Mouse (Mus musculus): Measurements from ENCODE around the gene Casp9.
"Not testable (repeated sequence)": the region's sequence is repeated elsewhere in the genome, so short reads cannot be mapped to it uniquely, and the experiment has no call there.

Casp9 gene

DNA sequence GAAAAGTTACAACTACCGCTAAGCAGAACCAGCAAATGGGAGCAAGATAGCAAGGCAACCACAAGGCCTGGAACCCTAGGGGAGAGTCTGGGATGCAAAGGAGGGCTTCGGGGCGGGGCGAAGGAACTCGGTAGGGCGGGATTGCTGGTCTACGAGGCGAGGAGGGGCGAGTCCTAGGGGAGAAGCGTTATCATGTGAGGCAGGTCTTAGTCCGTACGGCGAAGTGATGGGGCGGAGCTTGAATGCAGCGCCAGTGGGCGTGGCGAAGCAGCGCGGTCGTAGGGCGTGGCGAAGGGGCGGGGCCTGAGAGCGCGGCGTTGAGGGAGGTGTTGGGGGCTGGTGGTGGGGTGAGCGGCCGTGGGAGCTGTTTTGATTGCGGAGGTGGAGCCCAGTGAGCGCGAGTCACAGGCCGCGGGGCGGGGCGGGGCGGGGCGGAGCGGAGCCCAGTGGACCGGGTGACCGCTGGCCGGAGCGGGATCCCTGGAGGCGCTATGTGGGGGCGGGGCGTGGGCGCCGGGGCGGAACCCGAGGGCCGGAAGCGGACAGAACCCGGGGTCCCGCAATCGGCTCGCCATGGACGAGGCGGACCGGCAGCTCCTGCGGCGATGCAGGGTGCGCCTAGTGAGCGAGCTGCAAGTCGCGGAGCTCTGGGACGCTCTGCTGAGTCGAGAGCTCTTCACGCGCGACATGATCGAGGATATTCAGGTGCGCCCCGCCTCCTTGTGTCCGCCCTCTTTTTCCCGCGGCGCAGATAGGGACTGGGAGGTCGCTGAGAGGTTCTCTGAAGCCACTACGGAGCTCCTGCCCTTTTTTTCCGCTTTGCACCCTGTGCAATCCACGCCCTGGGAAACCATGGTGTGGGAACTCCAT lies at the start of gene Casp9:
Gene Casp9, plus strand, starts transcription at position 331 of the 870 bp plus-strand sequence.
- peak; percentile 97 for DNase-seq (ENCODE audit: low spot score)

DNA sequence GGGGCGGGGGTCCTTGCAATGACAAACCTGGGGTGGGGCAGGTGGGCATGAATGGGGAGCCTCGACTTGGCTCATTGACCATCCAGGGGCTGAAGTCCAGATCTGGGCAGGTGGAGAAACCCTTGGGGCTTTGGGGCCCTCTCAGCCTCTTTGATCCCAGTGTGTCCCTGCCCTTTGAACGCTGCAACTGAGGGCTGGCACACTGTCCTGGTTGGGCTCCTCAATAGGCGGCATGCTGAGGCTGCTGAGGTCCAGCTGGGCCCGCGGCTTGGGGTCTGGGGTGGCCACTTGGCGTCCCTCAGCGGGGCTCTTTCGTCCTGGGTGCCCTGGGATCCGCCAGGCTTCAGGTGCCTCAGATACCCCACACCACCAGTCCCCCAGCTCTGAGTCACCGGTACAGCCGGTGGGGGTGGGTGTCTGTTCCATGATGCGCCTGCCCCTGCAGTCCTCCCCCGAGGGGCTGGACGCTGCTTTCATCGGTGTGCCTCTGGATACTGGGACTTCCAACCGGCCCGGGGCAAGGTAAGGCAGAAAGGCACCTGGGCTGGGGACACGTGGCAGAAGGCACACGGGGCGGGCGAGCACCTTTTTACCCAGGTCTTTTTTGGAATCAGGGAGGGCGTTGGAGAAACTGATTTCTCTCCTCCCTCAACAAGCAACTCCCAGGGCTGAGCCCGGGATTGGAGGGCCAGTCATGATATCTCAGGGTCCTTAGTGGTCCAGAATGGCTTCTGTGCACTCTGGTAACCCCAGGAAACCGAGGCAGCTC lies 46.6 kb upstream of the Casp9 start, which contains the start of gene Agmat:
Gene Agmat, plus strand, starts transcription at position 95 of the 769 bp plus-strand sequence.
- no peak for DNase-seq (ENCODE audit: low spot score)

DNA sequence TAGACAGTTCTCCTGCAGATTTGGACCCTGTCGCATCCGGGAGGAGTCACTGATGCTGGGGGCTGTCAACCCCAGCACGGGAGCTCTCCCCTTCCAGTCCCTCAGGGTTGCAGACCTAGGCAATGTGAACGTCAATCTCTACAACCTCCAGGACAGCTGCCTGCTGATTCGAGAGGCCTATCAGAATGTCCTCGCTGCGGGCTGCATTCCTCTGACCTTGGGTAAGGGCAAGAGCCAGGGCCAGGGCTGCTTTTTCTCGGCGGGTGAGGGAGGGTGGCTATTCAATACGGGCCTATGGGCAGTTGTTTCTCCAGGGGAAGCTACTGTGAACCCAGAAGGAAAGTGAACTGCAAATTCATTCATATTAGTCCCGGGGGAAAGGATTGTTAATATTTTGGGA lies 43.9 kb upstream of the Casp9 start:
- DNase-seq (ENCODE audit: low spot score) = no peak

DNA sequence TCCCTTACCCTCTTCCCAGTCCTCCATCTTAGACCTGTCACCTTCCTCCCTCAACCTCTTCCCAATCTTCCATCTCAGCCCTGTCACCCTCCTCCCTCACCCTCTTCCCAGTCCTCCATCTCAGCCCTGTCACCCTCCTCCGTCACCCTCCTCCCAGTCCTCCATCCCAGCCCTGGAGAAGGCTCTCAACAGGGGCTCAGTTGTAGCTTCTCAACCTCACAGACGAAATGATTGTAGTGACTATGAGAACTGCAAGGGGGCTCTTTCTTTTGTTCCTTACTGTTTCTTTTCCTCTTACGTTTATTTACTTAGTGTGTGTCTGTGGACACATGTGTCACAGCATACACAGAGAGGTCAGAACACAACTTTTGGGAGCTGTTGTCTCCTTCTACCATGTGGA lies 42.6 kb upstream of the Casp9 start:
- DNase-seq (ENCODE audit: low spot score) = no peak

DNA sequence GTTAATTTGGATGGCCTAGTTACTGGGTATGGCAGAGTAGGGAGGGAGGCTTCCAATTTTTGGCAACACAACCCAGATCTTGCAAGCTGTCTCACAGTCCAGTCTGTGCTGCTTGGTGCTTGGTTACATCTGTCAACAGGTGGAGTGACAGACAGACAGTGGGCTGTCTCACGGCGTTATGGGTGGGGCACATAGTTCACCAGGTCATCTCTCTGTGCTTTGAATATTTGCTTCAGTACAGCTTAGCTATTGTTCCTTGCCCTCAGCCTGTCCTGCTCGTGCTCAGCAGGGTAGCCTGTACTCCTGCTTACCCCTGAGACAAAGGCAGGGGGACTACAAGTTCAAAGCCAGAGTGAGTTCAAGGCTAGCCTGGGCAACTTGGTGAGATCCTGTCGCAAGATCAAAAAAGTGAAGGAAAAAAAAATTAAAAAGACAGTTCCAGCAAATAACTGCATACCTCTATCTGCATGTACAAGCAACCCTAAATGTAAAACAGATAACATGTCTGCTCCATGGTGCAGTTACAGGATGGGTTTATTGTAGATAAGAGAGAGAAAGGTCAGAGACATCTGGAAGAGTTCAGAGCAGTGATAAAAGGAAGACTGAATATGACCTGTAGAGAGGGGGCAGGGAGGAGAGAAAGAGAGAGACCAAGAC lies 41.9 kb upstream of the Casp9 start:
- DNase-seq (ENCODE audit: low spot score) = no peak

DNA sequence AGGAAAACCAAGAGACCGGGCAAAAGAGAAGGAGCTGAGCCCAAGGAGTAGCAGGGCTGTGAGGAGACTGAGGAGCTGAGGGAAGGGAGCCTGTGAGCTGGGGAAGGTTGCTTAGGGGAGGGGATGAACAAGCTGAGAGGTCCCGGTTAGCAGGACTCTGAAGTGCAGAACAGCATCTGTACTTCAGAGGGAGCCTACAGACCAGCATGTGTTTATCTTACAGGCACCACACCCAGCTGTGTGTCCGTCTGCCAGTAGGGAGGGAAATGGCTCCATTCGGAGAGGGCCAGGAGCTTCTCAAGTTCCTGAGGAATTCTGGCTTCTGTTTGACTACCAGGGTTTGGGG lies 41.4 kb upstream of the Casp9 start:
- peak; percentile 43 for DNase-seq (ENCODE audit: low spot score)

DNA sequence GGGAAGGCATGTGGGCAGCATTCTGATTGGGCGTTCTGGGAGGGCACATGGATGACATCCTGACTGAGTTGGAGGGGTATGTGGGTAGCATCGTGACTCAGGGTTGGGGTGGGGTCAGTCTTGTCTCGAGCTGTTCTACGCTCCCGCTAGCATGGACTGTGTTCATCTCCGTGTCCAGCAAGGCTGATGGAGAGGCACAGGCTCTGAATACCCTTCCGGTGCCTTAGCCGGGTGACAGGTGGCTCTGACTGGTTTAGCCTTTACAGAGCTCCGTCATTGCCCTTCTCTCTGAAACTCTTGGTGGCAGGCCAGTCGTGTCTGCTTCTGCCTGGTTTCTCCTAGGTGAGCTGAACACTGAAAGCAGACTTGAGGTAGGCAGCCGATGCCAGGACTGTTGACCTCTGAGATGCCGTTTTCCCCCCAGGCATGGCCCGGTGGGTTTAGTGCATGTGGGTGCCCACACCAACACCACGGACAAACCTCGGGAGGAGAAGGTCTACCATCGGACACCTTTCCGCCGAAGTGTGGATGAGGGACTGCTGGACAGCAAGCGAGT lies 38.0 kb upstream of the Casp9 start:
- no peak for DNase-seq (ENCODE audit: low spot score)

DNA sequence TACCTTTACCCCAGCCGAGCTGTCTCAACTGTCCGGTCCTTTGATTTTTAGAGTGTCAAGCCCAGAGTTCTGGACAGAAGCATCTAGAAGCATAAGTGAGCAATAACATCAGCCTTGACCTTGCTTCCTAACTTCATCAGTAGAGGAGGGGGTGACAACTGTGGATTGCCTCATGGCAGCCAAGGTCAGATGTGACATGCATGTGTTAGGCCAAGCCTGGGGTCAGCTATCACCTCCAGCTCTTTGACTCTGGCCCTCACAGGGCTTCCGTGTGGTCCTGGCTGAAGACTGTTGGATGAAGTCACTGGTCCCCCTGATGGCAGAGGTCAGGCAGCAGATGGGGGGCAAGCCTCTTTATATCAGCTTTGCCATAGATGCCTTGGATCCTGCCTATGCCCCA lies 36.3 kb upstream of the Casp9 start:
- DNase-seq (ENCODE audit: low spot score) = no peak

DNA sequence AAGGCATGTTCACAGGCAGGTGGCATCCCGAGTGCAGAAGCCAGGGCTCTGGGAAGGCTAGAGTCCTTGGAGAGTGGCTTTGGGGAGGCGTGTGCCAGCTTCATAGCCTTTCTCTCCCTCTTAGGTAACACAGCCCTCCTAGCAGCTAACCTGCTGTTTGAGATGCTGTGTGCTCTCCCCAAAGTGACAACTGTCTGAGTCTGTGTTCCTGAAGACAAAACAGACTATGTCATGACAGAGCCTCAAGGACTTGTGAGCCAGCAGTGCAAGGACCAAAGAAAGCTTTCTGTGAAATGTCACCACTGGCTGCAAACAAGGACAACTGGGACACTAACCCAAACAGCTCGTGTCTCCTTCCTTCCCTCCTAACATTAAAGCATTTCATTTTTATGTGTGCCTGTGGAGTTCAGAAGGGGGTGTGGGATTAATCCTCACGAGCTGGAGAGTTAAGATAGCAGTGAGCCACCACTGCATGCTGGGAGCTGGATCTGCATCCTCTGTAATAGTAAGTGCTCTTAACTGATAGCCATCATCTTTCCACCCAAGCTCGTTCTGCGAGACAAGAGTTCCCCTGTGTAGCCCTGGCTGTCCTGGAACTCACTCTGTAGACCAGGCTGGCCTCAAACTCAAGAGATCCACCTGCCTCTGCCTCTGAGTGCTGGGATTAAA lies 34.4 kb upstream of the Casp9 start:
- no peak for DNase-seq (ENCODE audit: low spot score)

DNA sequence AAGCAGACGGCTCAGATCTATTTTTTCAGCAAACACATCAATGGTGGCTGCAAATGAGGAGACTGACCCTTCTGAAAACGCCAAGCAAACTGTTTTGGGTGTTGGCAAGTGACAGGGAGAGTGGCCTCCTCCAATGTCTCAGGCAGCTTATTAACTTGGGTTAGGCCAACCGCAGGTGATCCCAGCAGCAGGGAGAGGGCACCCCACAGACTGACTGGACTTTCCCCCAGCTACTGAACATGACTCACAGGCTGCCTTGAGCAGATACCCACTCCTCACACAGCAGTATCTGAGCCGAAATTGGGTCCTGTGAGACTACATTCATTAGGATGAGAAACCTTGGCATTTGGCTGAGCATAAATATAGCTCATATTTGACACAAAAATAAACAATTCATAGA lies 32.5 kb upstream of the Casp9 start:
- no peak for DNase-seq (ENCODE audit: low spot score)

DNA sequence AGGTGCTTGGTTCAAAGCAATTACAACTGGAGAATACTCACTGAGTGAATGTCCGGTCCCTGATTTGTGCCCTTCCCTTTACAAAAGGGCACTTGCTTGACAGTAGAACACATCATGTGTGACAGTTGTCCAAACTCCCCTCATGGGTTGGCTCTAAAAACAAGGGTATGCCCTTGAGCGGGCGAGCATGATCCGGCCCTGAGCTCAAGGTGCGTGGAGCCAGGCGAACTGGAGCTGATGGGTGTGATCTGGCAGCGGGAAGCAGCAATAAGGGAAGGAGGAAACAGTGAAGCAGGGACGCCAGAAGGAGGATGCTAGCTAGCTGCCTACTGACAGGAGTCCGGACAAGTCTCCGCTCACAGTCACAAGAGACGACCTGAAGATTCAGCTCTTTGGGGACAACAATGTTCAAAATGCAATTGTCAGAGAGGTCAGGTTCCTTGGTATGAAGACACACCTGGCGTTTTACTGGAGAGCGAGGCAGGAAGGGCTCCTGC lies 31.3 kb upstream of the Casp9 start:
- DNase-seq (ENCODE audit: low spot score) = no peak

DNA sequence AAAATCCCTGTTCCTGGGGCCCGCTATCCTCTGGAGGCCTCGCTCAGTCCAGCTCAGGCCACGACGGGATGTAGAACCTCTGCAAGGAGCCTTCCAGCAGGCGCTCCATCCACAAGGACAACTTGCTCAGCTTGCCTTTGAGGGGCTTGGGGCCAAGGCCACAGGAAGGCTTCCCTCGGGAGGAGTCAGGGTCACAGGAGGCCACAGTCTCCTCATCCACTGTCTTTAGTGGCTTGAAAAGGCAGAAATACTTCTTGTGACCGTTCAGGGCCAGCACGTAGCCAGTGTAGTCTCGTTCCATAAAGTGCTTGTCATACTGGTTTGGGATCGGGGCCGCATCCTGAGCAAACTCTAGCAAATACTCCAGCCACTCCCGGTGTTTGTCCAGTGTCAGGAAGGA lies 29.9 kb upstream of the Casp9 start:
- no peak for DNase-seq (ENCODE audit: low spot score)

DNA sequence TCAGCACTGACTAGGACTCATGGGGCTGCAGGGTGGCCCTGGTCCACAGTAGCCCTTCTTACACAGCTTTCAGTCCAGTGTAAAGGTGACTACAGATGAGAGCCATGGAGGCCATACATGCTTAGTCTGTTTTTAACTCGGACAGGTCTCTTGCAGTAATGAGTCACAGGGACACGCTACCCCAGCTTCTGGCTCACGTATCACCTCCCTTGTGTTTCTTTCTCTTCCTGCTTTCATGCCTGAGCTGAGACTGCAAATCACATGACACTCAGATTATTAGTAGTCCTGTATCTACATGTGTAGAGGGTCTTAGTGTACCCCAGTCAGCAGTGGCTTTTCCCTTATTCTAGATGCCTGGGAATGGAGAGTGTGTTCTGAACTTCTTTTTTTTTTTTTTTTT lies 28.4 kb upstream of the Casp9 start:
- DNase-seq (ENCODE audit: low spot score) = no peak

DNA sequence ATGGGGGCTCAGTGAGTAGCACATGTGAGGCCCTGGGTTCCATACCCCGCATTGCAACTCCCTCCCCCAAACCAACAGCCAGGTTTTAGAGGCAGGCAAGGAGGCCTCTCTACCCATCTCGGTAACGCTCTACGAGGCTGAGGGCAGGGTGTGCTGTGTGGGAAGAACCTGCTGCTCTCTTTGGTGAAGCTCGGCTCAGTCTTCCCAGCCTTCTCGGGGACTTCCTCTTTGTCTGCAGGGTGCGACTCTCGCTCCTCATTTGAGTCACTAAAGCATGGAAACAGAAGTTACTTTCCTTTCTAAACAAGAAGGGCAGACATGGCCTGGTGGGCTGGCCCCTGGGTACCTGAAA lies 27.1 kb upstream of the Casp9 start:
- DNase-seq (ENCODE audit: low spot score) = no peak

DNA sequence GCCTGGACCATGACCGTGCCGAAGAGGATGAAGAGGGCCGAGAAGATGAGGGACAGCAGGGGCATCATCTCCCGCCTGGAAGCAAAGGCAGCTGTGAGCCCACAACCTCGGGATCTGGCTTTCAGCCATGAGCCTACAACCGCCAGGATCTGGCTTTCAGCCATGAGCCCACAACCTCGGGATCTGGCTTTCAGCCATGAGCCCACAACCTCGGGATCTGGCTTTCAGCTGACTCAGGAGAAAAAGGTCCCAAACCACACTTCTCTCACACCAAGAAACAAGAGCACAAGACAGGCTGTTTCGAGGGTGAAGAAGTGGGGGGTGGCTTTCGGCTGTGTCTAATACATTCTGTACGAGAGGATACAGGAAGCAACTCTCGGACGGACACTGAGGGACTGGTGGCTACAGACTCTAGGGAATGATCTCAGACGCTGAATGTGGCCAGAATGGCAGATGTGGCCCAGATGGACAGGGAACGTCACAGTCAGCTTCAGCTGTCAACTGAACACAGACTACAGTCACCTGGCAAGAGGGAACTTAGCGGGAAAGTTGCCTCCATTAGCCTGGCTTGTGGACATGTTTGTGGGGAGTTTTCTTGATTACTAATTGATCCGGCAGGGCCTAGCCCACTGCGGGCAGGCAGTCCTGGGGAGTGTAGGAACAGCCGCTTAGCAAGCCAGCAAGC lies 26.6 kb upstream of the Casp9 start:
- no peak for DNase-seq (ENCODE audit: low spot score)

DNA sequence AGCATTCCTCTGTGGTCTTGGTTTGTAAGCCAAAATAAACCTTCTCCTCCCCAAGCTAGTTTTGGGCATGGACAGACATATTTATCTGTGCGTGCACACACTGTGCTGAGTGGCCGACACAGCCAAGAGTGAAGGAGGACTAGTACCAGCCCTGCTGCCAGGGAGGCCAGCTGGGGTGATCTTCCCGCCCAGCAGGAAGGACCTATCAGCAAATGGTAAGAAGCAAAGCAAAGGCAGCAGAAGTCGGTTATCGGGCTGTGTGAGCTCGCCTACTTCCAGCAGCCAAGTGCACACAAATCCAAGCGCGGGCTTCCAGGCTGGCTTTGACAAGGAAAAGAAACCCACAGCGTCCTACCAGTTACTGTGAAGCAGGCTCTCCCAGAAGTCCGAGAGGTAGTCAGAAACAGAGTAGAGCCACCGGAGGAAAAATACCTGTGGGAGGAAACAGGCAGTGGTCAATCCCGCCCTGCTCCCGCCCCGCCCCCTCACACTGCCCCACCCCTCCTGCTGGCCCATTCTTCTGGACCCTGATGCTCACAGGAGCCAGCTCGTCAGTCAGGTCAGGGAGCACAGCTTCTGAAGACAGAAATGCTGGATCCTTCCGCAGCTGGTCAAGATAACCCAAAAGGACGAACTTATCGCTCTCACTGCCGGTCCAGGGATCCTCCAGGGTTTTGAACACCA lies 25.9 kb upstream of the Casp9 start:
- no peak for DNase-seq (ENCODE audit: low spot score)

DNA sequence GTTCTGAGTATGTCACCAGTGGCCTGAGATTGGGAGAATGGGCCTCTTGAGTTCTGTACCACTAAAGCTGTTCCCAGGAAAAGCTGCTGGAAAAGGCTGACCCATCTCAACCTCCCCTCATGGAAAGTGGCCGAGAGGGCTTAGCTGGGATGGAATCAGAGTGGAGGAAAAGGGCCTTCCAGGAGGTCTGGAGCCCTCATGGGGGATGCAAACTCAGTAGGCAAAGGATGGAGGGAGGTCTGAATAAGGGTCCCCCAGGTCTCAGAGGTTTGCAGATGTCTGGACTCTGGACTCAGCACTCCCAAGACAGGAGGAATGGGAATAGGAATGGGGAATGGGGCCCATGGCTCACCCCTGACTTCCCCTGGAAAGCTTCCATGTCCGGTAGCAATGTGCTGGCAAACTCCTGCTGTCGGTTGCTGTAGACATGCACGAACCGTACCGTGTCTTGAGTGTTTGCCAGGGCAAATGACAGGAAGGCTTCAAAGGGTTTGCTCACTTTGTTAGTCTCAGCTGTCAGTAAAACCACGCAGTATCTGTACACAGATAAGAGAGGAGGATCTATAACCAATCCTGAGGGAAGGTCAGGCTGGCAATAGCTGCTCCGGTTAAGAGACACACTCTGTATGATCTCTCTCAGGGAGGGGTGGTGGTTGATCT lies 23.8 kb upstream of the Casp9 start:
- DNase-seq (ENCODE audit: low spot score) = no peak

DNA sequence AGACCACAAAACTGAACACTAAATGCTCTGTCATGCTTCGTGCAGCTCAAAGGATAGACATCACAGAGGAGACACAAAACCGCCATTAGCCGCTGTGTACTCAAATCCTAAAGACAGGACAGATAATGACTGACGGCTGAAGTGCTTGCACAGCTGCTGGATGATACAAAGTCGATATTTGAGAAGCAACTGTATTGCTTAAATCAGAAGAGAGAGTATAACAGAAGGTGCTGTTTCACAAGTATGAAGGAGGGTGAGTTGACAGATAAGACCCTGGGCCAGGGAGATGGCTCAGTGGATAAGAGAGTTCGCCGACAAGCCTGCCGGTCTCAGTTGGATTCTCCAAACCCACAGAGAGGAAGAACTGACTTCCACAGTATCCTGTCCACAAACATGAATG lies 21.6 kb upstream of the Casp9 start:
- DNase-seq (ENCODE audit: low spot score) = no peak

DNA sequence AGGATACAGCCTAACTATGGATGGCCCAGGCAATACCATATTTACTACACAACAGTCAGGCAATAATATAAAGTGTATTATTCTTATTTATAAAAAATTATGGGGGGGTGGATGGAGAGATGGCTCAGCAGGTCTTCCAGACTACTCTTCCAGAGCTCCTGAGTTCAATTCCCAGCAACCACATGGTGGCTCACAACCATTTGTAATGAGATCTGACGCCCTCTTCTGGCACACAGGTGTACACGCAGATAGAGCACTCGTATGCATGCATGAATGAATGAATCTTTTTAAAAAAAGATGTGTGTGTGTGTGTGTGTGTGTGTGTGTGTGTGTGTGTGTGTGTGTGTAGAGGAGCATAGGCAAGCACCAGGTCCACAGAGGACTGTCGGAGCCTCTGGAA lies 20.4 kb upstream of the Casp9 start:
- not testable (repeated sequence) for DNase-seq (ENCODE audit: low spot score)

DNA sequence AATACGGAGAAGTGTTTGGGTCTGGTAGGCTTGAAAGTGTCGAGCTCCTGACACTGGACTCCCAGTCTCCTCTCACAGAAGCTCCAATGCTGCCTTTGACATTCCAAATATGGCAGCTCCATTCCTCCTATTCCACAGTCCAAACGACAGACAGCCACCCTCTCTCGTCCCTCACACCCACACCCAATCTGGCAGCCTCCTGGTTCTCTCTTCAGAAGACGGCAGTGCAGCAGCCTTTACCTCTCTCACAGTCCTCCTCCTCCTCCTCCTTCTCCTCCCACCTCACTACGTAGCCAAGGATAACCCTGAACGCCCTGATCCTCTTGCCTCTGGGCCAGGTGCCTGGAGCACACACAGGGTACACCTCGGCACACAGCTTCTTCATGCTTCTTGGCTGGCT lies 13.6 kb upstream of the Casp9 start:
- no peak for DNase-seq (ENCODE audit: low spot score)

All from embryo, embryonic 10.5 days (tissue).